Mouse (Mus musculus) midbrain, embryonic 11.5 days (tissue): ENCODE data around the gene Mrpl12. TPM values are rescaled to one million over a fixed set of nuclear protein-coding genes. Genes with fewer than 3 reads are reported as not detected.

Experiments used
- ATAC-seq: fragments of 200-750 bp; cut with Nextera tagmentation; 2 replicates; pipeline ENCODE4 v1.8.0; 2017; ENCODE audit warnings: moderate TSS enrichment, moderate library complexity; ENCODE audit not compliant: low FRiP score
- DNase-seq: peaks from one replicate; pipeline ENCODE4 v3.0.0; 2015; ENCODE audit warnings: low spot score; ENCODE audit errors: missing footprints
- H3K27ac ChIP-seq: fragments of 300-500 bp; sonication (generic); 2 replicates; pipeline ENCODE4 v1.5.1; 2014; ENCODE audit warnings: low read depth, low read length
- H3K27me3 ChIP-seq: fragments of 300-500 bp; sonication (generic); 2 replicates; pipeline ENCODE4 v1.6.1; 2014; ENCODE audit warnings: mild to moderate bottlenecking, low read length, moderate library complexity, mixed read lengths; ENCODE audit not compliant: control insufficient read depth, insufficient read depth
- H3K36me3 ChIP-seq: fragments of 300-500 bp; sonication (generic); 2 replicates; pipeline ENCODE4 v1.6.1; 2014; ENCODE audit warnings: mild to moderate bottlenecking, low read length, moderate library complexity, mixed read lengths; ENCODE audit not compliant: control insufficient read depth, insufficient read depth
- H3K4me1 ChIP-seq: fragments of 300-500 bp; sonication (generic); 2 replicates; pipeline ENCODE4 v1.6.1; 2014; ENCODE audit warnings: low read length; ENCODE audit not compliant: control insufficient read depth, insufficient read depth
- H3K4me2 ChIP-seq: fragments of 300-500 bp; sonication (generic); 2 replicates; pipeline ENCODE4 v1.6.1; 2014; ENCODE audit warnings: mild to moderate bottlenecking, moderate library complexity
- H3K4me3 ChIP-seq: fragments of 300-500 bp; sonication (generic); 2 replicates; pipeline ENCODE4 v1.5.1; 2014; ENCODE audit warnings: low read depth, low read length
- H3K9ac ChIP-seq: fragments of 300-500 bp; sonication (generic); 2 replicates; pipeline ENCODE4 v1.6.1; 2014; ENCODE audit warnings: low read length
- H3K9me3 ChIP-seq: fragments of 300-500 bp; sonication (generic); 2 replicates; pipeline ENCODE4 v1.6.1; 2016; ENCODE audit warnings: low read length; ENCODE audit not compliant: control insufficient read depth
- WGBS: fragments of 180-500 bp; shearing (Covaris S2); extraction: QIAGEN DNeasy Blood & Tissue Kit; methylation state at CpG from one replicate; pipeline ENCODE4 v1.1.7; 2014; 5-methylcytosine and 5-hydroxymethylcytosine counted together
- polyA plus RNA-seq: library from polyadenylated mRNA; unstranded; fragments of >200 nt; fragmentation: Nextera tagmentation; extraction: Ambion mirVana; gene quantifications from 2 replicates; pipeline ENCODE4 v1.2.1, GENCODE M21; 2014

The Mrpl12 gene
- polyA plus RNA-seq, 1 experiment from 2014 or later: 152 TPM

- no peak for ATAC-seq
- DNase-seq: no peak
- no peaks in the 10 kb centered on the region for H3K36me3 ChIP-seq
- no peaks in the 10 kb centered on the region for H3K9me3 ChIP-seq
- no peak within 1 kb of the TSS; the same call in 1 of the 2 replicates for H3K9ac ChIP-seq
- H3K4me2 ChIP-seq: no peak within 1 kb of the TSS
- H3K4me3 ChIP-seq: no peak within 1 kb of the TSS
- WGBS: 88% methylated on average over 4 of the region's 4 CpGs
- H3K4me1 ChIP-seq: no peaks in the 10 kb centered on the region
- no peak within 1 kb of the TSS for H3K27ac ChIP-seq
- no peaks in the 10 kb centered on the region for H3K27me3 ChIP-seq
These were observed 31.1 kb upstream of the Mrpl12 start, which contains the start of gene Pde6g for GRCm38 (mm10) chr11:120453306-120453705. Gene Pde6g, minus strand, starts transcription at chr11:120453500.

- H3K36me3 ChIP-seq: 0 out of 2 replicates have a peak, but pooled peaks cover 4% of the 10 kb centered on the region
- H3K4me2 ChIP-seq: no peak overlapping the region
- no peak for DNase-seq
- H3K27ac ChIP-seq: no peak overlapping the region
- ATAC-seq: no peak
- H3K9me3 ChIP-seq: no peaks in the 10 kb centered on the region
- no peaks in the 10 kb centered on the region for H3K27me3 ChIP-seq
- H3K4me1 ChIP-seq: peaks cover 5% of the 10 kb centered on the region
- WGBS: 89% methylated on average over 4 of the region's 4 CpGs
- no peak overlapping the region for H3K4me3 ChIP-seq
- H3K9ac ChIP-seq: no peak overlapping the region
These were observed 29.4 kb upstream of the Mrpl12 start for GRCm38 (mm10) chr11:120454965-120455364.

GRCm38 (mm10) chr11:120455413-120455812 lies 29.0 kb upstream of the Mrpl12 start:
- H3K4me3 ChIP-seq: no peak overlapping the region
- H3K9ac ChIP-seq: no peak overlapping the region
- H3K4me1 ChIP-seq: peaks cover 5% of the 10 kb centered on the region
- no peaks in the 10 kb centered on the region for H3K9me3 ChIP-seq
- ATAC-seq: no peak
- 0 out of 2 replicates have a peak, but pooled peaks cover 4% of the 10 kb centered on the region for H3K36me3 ChIP-seq
- no peak for DNase-seq
- H3K27me3 ChIP-seq: no peaks in the 10 kb centered on the region
- no peak overlapping the region for H3K27ac ChIP-seq
- 94% methylated on average over 7 of the region's 7 CpGs for WGBS
- no peak overlapping the region for H3K4me2 ChIP-seq

GRCm38 (mm10) chr11:120457370-120457769 lies 27.0 kb upstream of the Mrpl12 start:
- Histone ChIP-seq H3K27ac (peak overlapping the region; percentile 47; the same call in 1 of the 2 replicates), H3K9me3 (no peaks in the 10 kb centered on the region), H3K4me3 (peak overlapping the region; percentile 82), H3K4me2 (peak overlapping the region; percentile 89), H3K36me3 (peaks cover 11% of the 10 kb centered on the region), H3K4me1 (peaks cover 5% of the 10 kb centered on the region), H3K9ac (peak overlapping the region; percentile 96), H3K27me3 (no peaks in the 10 kb centered on the region)
- ATAC-seq (no peak; the same call in 1 of the 2 replicates), DNase-seq (no peak)
- 41% methylated on average over 14 of the region's 14 CpGs for WGBS

GRCm38 (mm10) chr11:120457772-120458751 lies 26.4 kb upstream of the Mrpl12 start, which contains the start of the genes Oxld1 and Ccdc137:
Gene Oxld1, minus strand, starts transcription at chr11:120458068.
Gene Ccdc137, plus strand, starts transcription at chr11:120458115.
- no peaks in the 10 kb centered on the region for H3K27me3 ChIP-seq
- 5% methylated on average over 62 of the region's 62 CpGs for WGBS

GRCm38 (mm10) chr11:120458847-120459597 lies 25.4 kb upstream of the Mrpl12 start:
- no peaks in the 10 kb centered on the region for H3K27me3 ChIP-seq
- peak overlapping the region; percentile 82 for H3K4me3 ChIP-seq
- WGBS: 71% methylated on average over 6 of the region's 6 CpGs
- no peak overlapping the region for H3K27ac ChIP-seq
- no peak for ATAC-seq
- H3K36me3 ChIP-seq: peaks cover 12% of the 10 kb centered on the region
- H3K4me1 ChIP-seq: peaks cover 5% of the 10 kb centered on the region
- peak overlapping the region; percentile 89 for H3K4me2 ChIP-seq
- peak overlapping the region; percentile 96 for H3K9ac ChIP-seq
- no peak for DNase-seq
- H3K9me3 ChIP-seq: no peaks in the 10 kb centered on the region

More at GRCm38 (mm10) chr11:120457772-120458751, 26.4 kb upstream of the Mrpl12 start, which contains the start of the genes Oxld1 and Ccdc137:
- Histone ChIP-seq H3K9me3 (no peaks in the 10 kb centered on the region), H3K9ac (peak within 1 kb of the TSS; percentile 96), H3K4me1 (peaks cover 5% of the 10 kb centered on the region), H3K4me3 (peak within 1 kb of the TSS; percentile 82), H3K36me3 (peaks cover 12% of the 10 kb centered on the region), H3K4me2 (peak within 1 kb of the TSS; percentile 89), H3K27ac (peak within 1 kb of the TSS; percentile 47; the same call in 1 of the 2 replicates)
- DNase-seq (peak; percentile 96), ATAC-seq (peak; percentile 92)

- Histone ChIP-seq H3K9me3 (no peaks in the 10 kb centered on the region), H3K4me3 (no peak overlapping the region), H3K9ac (no peak overlapping the region), H3K27me3 (no peaks in the 10 kb centered on the region), H3K36me3 (peaks cover 12% of the 10 kb centered on the region), H3K4me2 (no peak overlapping the region), H3K4me1 (peaks cover 18% of the 10 kb centered on the region), H3K27ac (no peak overlapping the region)
- ATAC-seq (no peak), DNase-seq (no peak)
- 94% methylated on average over 2 of the region's 2 CpGs for WGBS
These were observed 20.9 kb upstream of the Mrpl12 start for GRCm38 (mm10) chr11:120463536-120463935.

- H3K27ac ChIP-seq: no peak overlapping the region
- 90% methylated on average over 5 of the region's 5 CpGs for WGBS
- peaks cover 15% of the 10 kb centered on the region for H3K4me1 ChIP-seq
- H3K4me2 ChIP-seq: no peak overlapping the region
- H3K9ac ChIP-seq: no peak overlapping the region
- DNase-seq (no peak), ATAC-seq (no peak)
- peaks cover 12% of the 10 kb centered on the region for H3K36me3 ChIP-seq
- H3K27me3 ChIP-seq: no peaks in the 10 kb centered on the region
- no peaks in the 10 kb centered on the region for H3K9me3 ChIP-seq
- H3K4me3 ChIP-seq: no peak overlapping the region
These were observed 20.0 kb upstream of the Mrpl12 start for GRCm38 (mm10) chr11:120464365-120464764.
